Mouse (Mus musculus) cerebellum, adult 18-20 months (tissue): ENCODE results near the gene Olfr716.
"Not testable (repeated sequence)": the region's sequence is repeated elsewhere in the genome, so short reads cannot be mapped to it uniquely, and the experiment has no call there.

ENCODE experiments used
- DNase-seq, 2 experiments: peaks; one replicate each; pipeline ENCODE4 v3.0.0; 2021

Olfr716 gene

GRCm38 (mm10) chr7:107138027-107138426 is at the start of gene Olfr716:
Gene Olfr716, plus strand, starts transcription at chr7:107138327.
- DNase-seq, result not testable (repeated sequence)

- DNase-seq, result no peak
Observed at GRCm38 (mm10) chr7:107092920-107093319, 45.2 kb upstream of the Olfr716 start, which contains the start of gene Olfr17. Gene Olfr17, plus strand, starts transcription at chr7:107093220.

GRCm38 (mm10) chr7:107110269-107110668 is 27.9 kb upstream of the Olfr716 start, which contains the start of gene Olfr715b:
Gene Olfr715b, minus strand, starts transcription at chr7:107110369.
- DNase-seq, result not testable (repeated sequence)

GRCm38 (mm10) chr7:107130983-107131382 is 7.1 kb upstream of the Olfr716 start, which contains the start of gene Olfr715:
Gene Olfr715, minus strand, starts transcription at chr7:107131083.
- not testable (repeated sequence) for DNase-seq

- no peak for DNase-seq
Observed at GRCm38 (mm10) chr7:107166690-107167089, 28.6 kb downstream of the Olfr716 start, which contains the start of gene Nlrp14. Gene Nlrp14, plus strand, starts transcription at chr7:107166990.

GRCm38 (mm10) chr7:107180406-107180805 is 42.3 kb downstream of the Olfr716 start:
- DNase-seq, result no peak
